Mouse (Mus musculus): Measurements from ENCODE around the gene Mtg2. TPM values are rescaled to one million over a fixed set of nuclear protein-coding genes. Genes with fewer than 3 reads are reported as not detected.
A peak's percentile ranks its signal among the peaks of the same experiment; 100 is the strongest.

The Mtg2 gene
- total RNA-seq, 1 experiment: 33.9 TPM

DNA sequence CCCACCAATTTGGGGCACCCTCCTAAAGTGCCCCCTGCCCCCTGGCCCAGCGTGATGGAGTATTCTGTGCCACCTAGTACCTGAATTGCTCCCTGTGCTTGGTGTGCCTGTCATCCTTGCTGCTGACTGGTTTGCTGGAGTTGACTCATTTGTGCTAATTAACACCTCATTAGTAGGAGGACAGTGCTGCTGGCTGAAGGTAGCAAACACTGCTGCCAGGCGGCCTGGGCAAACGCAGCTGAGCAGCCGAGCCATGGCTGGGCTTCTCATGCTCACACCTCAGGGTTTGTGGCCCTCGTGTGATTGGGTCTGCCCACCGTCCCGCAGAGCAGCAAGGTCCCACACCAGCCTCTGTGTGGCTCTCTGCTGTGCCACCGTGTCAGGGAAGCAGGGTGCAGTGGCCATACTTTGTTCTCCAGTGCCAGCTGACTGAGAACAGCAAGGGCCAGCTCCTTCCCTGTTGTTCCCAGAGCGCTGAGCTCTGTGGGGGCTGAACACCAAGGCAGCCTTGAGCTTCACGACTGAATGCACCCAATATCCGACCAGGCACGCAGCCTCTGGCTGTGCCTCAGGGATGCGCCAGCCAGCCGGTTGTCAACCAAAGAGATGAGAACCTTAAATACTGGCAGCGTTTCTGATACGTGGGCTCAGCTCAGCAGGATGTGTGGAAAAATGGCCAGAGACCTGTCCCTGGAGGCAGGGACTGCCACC is 15.7 kb downstream of the Mtg2 start:
- no peak overlapping the region for H3K27ac ChIP-seq (ENCODE audit: insufficient read depth, low read depth, low read length, poor library complexity, severe bottlenecking)
- peaks cover 9% of the 10 kb centered on the region; the same call in 1 of the 2 replicates for H3K36me3 ChIP-seq (ENCODE audit: control insufficient read depth, insufficient read depth, low read length, poor library complexity, severe bottlenecking)
- peaks cover 0 to 24% of the 10 kb centered on the region in 2 experiments; a peak in 2 of 4 replicates for H3K4me1 ChIP-seq (ENCODE audit: control insufficient read depth in 2 of 2, insufficient read depth in 2 of 2, low read length in 2 of 2, poor library complexity in 1 of 2)
- no peaks in the 10 kb centered on the region for H3K9me3 ChIP-seq (ENCODE audit: control insufficient read depth, insufficient read depth, low read depth, low read length)
- DNase-seq (ENCODE audit: low read depth, low spot score): no peak
- H3K4me3 ChIP-seq (ENCODE audit: insufficient read depth in 1 of 2, low read depth in 1 of 2, low read length in 2 of 2, poor library complexity in 1 of 2, severe bottlenecking in 1 of 2): peak overlapping the region in 1 of 2 experiments; percentile 57; a peak in 2 of 4 replicates
- no peak for TF ChIP-seq MAFK (IDR thresholded peaks at IDR 0.05; ENCODE audit: insufficient read depth, low read depth, low read length)
- no peak for TF ChIP-seq ZNF384 (IDR thresholded peaks at IDR 0.05; ENCODE audit: low read depth, low read length)
- TF ChIP-seq HCFC1 (IDR thresholded peaks at IDR 0.05; ENCODE audit: borderline replicate concordance, insufficient read depth, low read length): no peak
- TF ChIP-seq ZC3H11A (IDR thresholded peaks at IDR 0.05; ENCODE audit: borderline replicate concordance, low read depth, low read length): no peak
- no peak for TF ChIP-seq CHD2 (IDR thresholded peaks at IDR 0.05; ENCODE audit: low read depth, low read length)
- in situ Hi-C loops (cut with MboI; ENCODE audit: low sequenced_read_pairs in 2 of 2, unreplicated experiment in 2 of 2): no loop called here
- H3K9ac ChIP-seq (ENCODE audit: insufficient read depth, low read depth, low read length, poor library complexity, severe bottlenecking): peak overlapping the region; percentile 13; the same call in 1 of the 2 replicates

DNA sequence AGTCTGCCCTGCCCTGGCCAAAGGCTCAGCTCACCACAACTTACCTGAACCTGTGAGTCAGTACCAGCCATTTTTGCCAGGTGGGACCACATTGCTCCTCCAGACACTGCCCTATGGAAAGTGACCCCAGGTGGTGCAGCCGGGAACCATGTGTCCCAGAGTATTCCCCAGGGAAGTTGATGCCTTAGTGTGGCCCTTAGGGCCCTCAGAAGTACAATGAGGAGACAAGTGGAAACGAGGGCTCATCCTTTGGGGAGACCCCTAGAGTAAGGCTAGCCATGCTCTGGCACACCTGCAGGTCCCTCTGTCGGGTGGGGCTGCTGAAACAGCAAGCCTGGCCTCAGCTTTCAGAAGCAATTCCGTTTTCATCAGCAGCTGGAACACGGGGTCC is 16.2 kb downstream of the Mtg2 start:
- in situ Hi-C loops (cut with MboI; ENCODE audit: low sequenced_read_pairs in 2 of 2, unreplicated experiment in 2 of 2): no loop called here
- no peak for TF ChIP-seq ZC3H11A (IDR thresholded peaks at IDR 0.05; ENCODE audit: borderline replicate concordance, low read depth, low read length)
- TF ChIP-seq ZNF384 (IDR thresholded peaks at IDR 0.05; ENCODE audit: low read depth, low read length): no peak
- no peak for TF ChIP-seq CHD2 (IDR thresholded peaks at IDR 0.05; ENCODE audit: low read depth, low read length)
- TF ChIP-seq MAFK (IDR thresholded peaks at IDR 0.05; ENCODE audit: insufficient read depth, low read depth, low read length): no peak
- TF ChIP-seq HCFC1 (IDR thresholded peaks at IDR 0.05; ENCODE audit: borderline replicate concordance, insufficient read depth, low read length): no peak
- Histone ChIP-seq H3K36me3 (ENCODE audit: control insufficient read depth, insufficient read depth, low read length, poor library complexity, severe bottlenecking) (peaks cover 9% of the 10 kb centered on the region; the same call in 1 of the 2 replicates), H3K9me3 (ENCODE audit: control insufficient read depth, insufficient read depth, low read depth, low read length) (no peaks in the 10 kb centered on the region), H3K4me1 (ENCODE audit: control insufficient read depth in 2 of 2, insufficient read depth in 2 of 2, low read length in 2 of 2, poor library complexity in 1 of 2) (peaks cover 0 to 24% of the 10 kb centered on the region in 2 experiments; a peak in 2 of 4 replicates), H3K27ac (ENCODE audit: insufficient read depth, low read depth, low read length, poor library complexity, severe bottlenecking) (no peak overlapping the region), H3K9ac (ENCODE audit: insufficient read depth, low read depth, low read length, poor library complexity, severe bottlenecking) (no peak overlapping the region), H3K4me3 (ENCODE audit: insufficient read depth in 1 of 2, low read depth in 1 of 2, low read length in 2 of 2, poor library complexity in 1 of 2, severe bottlenecking in 1 of 2) (no peak overlapping the region)
- no peak for DNase-seq (ENCODE audit: low read depth, low spot score)

DNA sequence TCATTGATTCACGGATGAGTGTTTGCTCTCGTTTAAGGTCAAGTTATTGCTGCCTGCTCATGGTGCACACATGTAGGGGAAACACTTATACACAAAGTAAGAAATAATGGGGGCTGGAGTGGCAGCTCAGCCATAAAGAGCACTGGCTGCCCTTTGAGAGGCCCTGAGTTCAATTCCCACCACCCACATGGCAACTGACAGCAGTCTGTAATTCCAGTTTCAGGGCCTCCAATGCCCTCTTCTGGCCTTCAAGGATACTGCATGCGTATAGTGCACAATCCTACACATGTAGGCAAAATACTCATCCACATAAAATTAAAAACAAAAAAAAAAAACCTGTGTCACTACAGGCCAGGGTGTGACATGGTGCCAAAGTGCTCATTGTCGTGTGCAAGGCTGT is 17.1 kb downstream of the Mtg2 start:
- H3K27ac ChIP-seq (ENCODE audit: insufficient read depth, low read depth, low read length, poor library complexity, severe bottlenecking): no peak overlapping the region
- peaks cover 7% of the 10 kb centered on the region; the same call in 1 of the 2 replicates for H3K36me3 ChIP-seq (ENCODE audit: control insufficient read depth, insufficient read depth, low read length, poor library complexity, severe bottlenecking)
- in situ Hi-C loops (cut with MboI; ENCODE audit: low sequenced_read_pairs in 2 of 2, unreplicated experiment in 2 of 2): no loop called here
- H3K9me3 ChIP-seq (ENCODE audit: control insufficient read depth, insufficient read depth, low read depth, low read length): no peaks in the 10 kb centered on the region
- no peak for DNase-seq (ENCODE audit: low read depth, low spot score)
- H3K9ac ChIP-seq (ENCODE audit: insufficient read depth, low read depth, low read length, poor library complexity, severe bottlenecking): no peak overlapping the region
- H3K4me3 ChIP-seq (ENCODE audit: insufficient read depth in 1 of 2, low read depth in 1 of 2, low read length in 2 of 2, poor library complexity in 1 of 2, severe bottlenecking in 1 of 2): no peak overlapping the region
- peaks cover 0 to 24% of the 10 kb centered on the region in 2 experiments; a peak in 2 of 4 replicates for H3K4me1 ChIP-seq (ENCODE audit: control insufficient read depth in 2 of 2, insufficient read depth in 2 of 2, low read length in 2 of 2, poor library complexity in 1 of 2)
- TF ChIP-seq ZNF384 (IDR thresholded peaks at IDR 0.05; ENCODE audit: low read depth, low read length): no peak
- no peak for TF ChIP-seq HCFC1 (IDR thresholded peaks at IDR 0.05; ENCODE audit: borderline replicate concordance, insufficient read depth, low read length)
- no peak for TF ChIP-seq ZC3H11A (IDR thresholded peaks at IDR 0.05; ENCODE audit: borderline replicate concordance, low read depth, low read length)
- TF ChIP-seq CHD2 (IDR thresholded peaks at IDR 0.05; ENCODE audit: low read depth, low read length): no peak
- no peak for TF ChIP-seq MAFK (IDR thresholded peaks at IDR 0.05; ENCODE audit: insufficient read depth, low read depth, low read length)

DNA sequence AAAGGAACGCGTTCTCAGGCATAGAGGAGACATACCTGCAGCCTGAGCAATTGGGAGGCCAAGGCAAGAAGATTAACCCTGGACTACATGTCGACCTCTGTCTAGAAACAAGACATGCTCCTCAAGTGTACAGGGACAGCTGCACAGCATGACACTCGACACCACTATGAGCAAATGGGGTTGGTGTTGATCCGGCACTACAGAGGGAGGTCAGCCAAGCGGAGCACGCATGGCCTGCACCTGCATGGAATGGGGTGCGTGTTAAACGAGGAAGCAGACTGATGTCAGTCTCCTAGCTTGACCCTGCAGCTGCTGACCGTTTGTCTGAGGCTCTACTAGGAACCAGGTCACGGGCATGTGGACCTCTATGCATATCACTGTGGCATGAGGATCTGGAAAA is 19.9 kb downstream of the Mtg2 start:
- Histone ChIP-seq H3K4me3 (ENCODE audit: insufficient read depth in 1 of 2, low read depth in 1 of 2, low read length in 2 of 2, poor library complexity in 1 of 2, severe bottlenecking in 1 of 2) (no peak overlapping the region), H3K9ac (ENCODE audit: insufficient read depth, low read depth, low read length, poor library complexity, severe bottlenecking) (no peak overlapping the region), H3K4me1 (ENCODE audit: control insufficient read depth in 2 of 2, insufficient read depth in 2 of 2, low read length in 2 of 2, poor library complexity in 1 of 2) (peaks cover 0 to 8% of the 10 kb centered on the region in 2 experiments; a peak in 2 of 4 replicates), H3K36me3 (ENCODE audit: control insufficient read depth, insufficient read depth, low read length, poor library complexity, severe bottlenecking) (no peaks in the 10 kb centered on the region), H3K9me3 (ENCODE audit: control insufficient read depth, insufficient read depth, low read depth, low read length) (no peaks in the 10 kb centered on the region), H3K27ac (ENCODE audit: insufficient read depth, low read depth, low read length, poor library complexity, severe bottlenecking) (no peak overlapping the region)
- TF ChIP-seq HCFC1 (IDR thresholded peaks at IDR 0.05; ENCODE audit: borderline replicate concordance, insufficient read depth, low read length) (no peak), MAFK (IDR thresholded peaks at IDR 0.05; ENCODE audit: insufficient read depth, low read depth, low read length) (no peak), ZNF384 (IDR thresholded peaks at IDR 0.05; ENCODE audit: low read depth, low read length) (no peak), ZC3H11A (IDR thresholded peaks at IDR 0.05; ENCODE audit: borderline replicate concordance, low read depth, low read length) (no peak), CHD2 (IDR thresholded peaks at IDR 0.05; ENCODE audit: low read depth, low read length) (no peak)
- in situ Hi-C loops (cut with MboI; ENCODE audit: low sequenced_read_pairs in 2 of 2, unreplicated experiment in 2 of 2): no loop called here
- no peak for DNase-seq (ENCODE audit: low read depth, low spot score)

Measured in ES-E14 (cell line).